Mouse (Mus musculus) cerebellum, adult 11 months (tissue): ENCODE measurements at regions not wholly inside any gene's neighbourhood (a gene's known extent, or its start where the extent isn't known, plus 50 kb on each side); places are given as distances from the start of the nearest gene placed in this dataset.

Experiments used
- DNase-seq: peaks from one replicate; pipeline ENCODE4 v3.0.0; 2022

- peak; percentile 24 for DNase-seq
Measured at GRCm38 (mm10) chr10:99599142-99600120, 160.0 kb downstream of the Csl start.

GRCm38 (mm10) chr10:99602331-99602730, 157.1 kb downstream of the Csl start:
- DNase-seq, result no peak

- DNase-seq, result no peak
Measured at GRCm38 (mm10) chr10:99604172-99604571, 155.3 kb downstream of the Csl start.

GRCm38 (mm10) chr10:99608477-99608876, 151.0 kb downstream of the Csl start:
- no peak for DNase-seq

- no peak for DNase-seq
Measured at GRCm38 (mm10) chr10:99609420-99609819, 150.0 kb downstream of the Csl start.

GRCm38 (mm10) chr10:99610890-99611289, 148.6 kb downstream of the Csl start:
- no peak for DNase-seq

GRCm38 (mm10) chr10:99614392-99615249, 144.8 kb downstream of the Csl start:
- DNase-seq, result no peak

GRCm38 (mm10) chr10:99615371-99615770, 144.1 kb downstream of the Csl start:
- DNase-seq, result no peak

- DNase-seq, result peak; percentile 44
Measured at GRCm38 (mm10) chr10:99615779-99616178, 143.7 kb downstream of the Csl start.

GRCm38 (mm10) chr10:99617623-99618022, 141.8 kb downstream of the Csl start:
- no peak for DNase-seq

- peak; percentile 40 for DNase-seq
Measured at GRCm38 (mm10) chr10:99619421-99620151, 139.9 kb downstream of the Csl start.

- DNase-seq, result no peak
Measured at GRCm38 (mm10) chr10:99620489-99620888, 139.0 kb downstream of the Csl start.

GRCm38 (mm10) chr10:99627355-99627754, 132.1 kb downstream of the Csl start:
- no peak for DNase-seq

GRCm38 (mm10) chr10:99632250-99632985, 127.0 kb downstream of the Csl start:
- DNase-seq, result no peak

- no peak for DNase-seq
Measured at GRCm38 (mm10) chr10:99635796-99636195, 123.7 kb downstream of the Csl start.

- peak; percentile 5 for DNase-seq
Measured at GRCm38 (mm10) chr10:99639022-99639421, 120.4 kb downstream of the Csl start.

- DNase-seq, result no peak
Measured at GRCm38 (mm10) chr10:99639469-99639868, 120.0 kb downstream of the Csl start.

- DNase-seq, result peak; percentile 9
Measured at GRCm38 (mm10) chr10:99641784-99642183, 117.7 kb downstream of the Csl start.

- no peak for DNase-seq
Measured at GRCm38 (mm10) chr10:99642201-99642827, 117.1 kb downstream of the Csl start.

GRCm38 (mm10) chr10:99644981-99645380, 114.5 kb downstream of the Csl start:
- no peak for DNase-seq

GRCm38 (mm10) chr10:99652011-99652410, 107.4 kb downstream of the Csl start:
- DNase-seq, result no peak

GRCm38 (mm10) chr10:99654284-99654683, 105.2 kb downstream of the Csl start:
- no peak for DNase-seq
